Mouse (Mus musculus): ENCODE results near the gene Hoxb6. TPM values are rescaled to one million over a fixed set of nuclear protein-coding genes. Genes with fewer than 3 reads are reported as not detected.

Hoxb6 gene
- total RNA-seq, 2 experiments from 2014 or later, result not detected

- 0 out of 2 replicates have a peak, but pooled peaks have one; percentile 17 for ATAC-seq (replicated peaks; ENCODE audit: low FRiP score, low TSS enrichment, poor library complexity, severe bottlenecking)
Observed at GRCm38 (mm10) chr11:96311097-96311496, 18.8 kb downstream of the Hoxb6 start.

GRCm38 (mm10) chr11:96311520-96312417, 19.5 kb downstream of the Hoxb6 start:
- ATAC-seq (replicated peaks; ENCODE audit: low FRiP score, low TSS enrichment, poor library complexity, severe bottlenecking), result peak; percentile 92

GRCm38 (mm10) chr11:96313134-96313533, 20.9 kb downstream of the Hoxb6 start:
- ATAC-seq (replicated peaks; ENCODE audit: low FRiP score, low TSS enrichment, poor library complexity, severe bottlenecking), result no peak

GRCm38 (mm10) chr11:96313806-96314428, 21.6 kb downstream of the Hoxb6 start:
- no peak for ATAC-seq (replicated peaks; ENCODE audit: low FRiP score, low TSS enrichment, poor library complexity, severe bottlenecking)

- ATAC-seq (replicated peaks; ENCODE audit: low FRiP score, low TSS enrichment, poor library complexity, severe bottlenecking), result peak; percentile 32
Observed at GRCm38 (mm10) chr11:96314671-96315343, 22.5 kb downstream of the Hoxb6 start.

- ATAC-seq (replicated peaks; ENCODE audit: low FRiP score, low TSS enrichment, poor library complexity, severe bottlenecking), result no peak
Observed at GRCm38 (mm10) chr11:96315344-96315681, 23.0 kb downstream of the Hoxb6 start.

- no peak for ATAC-seq (replicated peaks; ENCODE audit: low FRiP score, low TSS enrichment, poor library complexity, severe bottlenecking)
Observed at GRCm38 (mm10) chr11:96316696-96317607, 24.7 kb downstream of the Hoxb6 start.

- no peak for ATAC-seq (replicated peaks; ENCODE audit: low FRiP score, low TSS enrichment, poor library complexity, severe bottlenecking)
Observed at GRCm38 (mm10) chr11:96317608-96318367, 25.5 kb downstream of the Hoxb6 start, which contains the start of gene Hoxb4. Gene Hoxb4 (plus strand): TSS chr11:96318267.

- ATAC-seq (replicated peaks; ENCODE audit: low FRiP score, low TSS enrichment, poor library complexity, severe bottlenecking), result peak; percentile 79
Observed at GRCm38 (mm10) chr11:96318368-96319070, 26.2 kb downstream of the Hoxb6 start.

- ATAC-seq (replicated peaks; ENCODE audit: low FRiP score, low TSS enrichment, poor library complexity, severe bottlenecking), result no peak
Observed at GRCm38 (mm10) chr11:96319071-96319902, 27.0 kb downstream of the Hoxb6 start.

- ATAC-seq (replicated peaks; ENCODE audit: low FRiP score, low TSS enrichment, poor library complexity, severe bottlenecking), result no peak
Observed at GRCm38 (mm10) chr11:96319910-96320309, 27.6 kb downstream of the Hoxb6 start.

- ATAC-seq (replicated peaks; ENCODE audit: low FRiP score, low TSS enrichment, poor library complexity, severe bottlenecking), result no peak
Observed at GRCm38 (mm10) chr11:96320688-96321087, 28.4 kb downstream of the Hoxb6 start.

- no peak for ATAC-seq (replicated peaks; ENCODE audit: low FRiP score, low TSS enrichment, poor library complexity, severe bottlenecking)
Observed at GRCm38 (mm10) chr11:96321846-96322245, 29.6 kb downstream of the Hoxb6 start.

GRCm38 (mm10) chr11:96322738-96323137, 30.5 kb downstream of the Hoxb6 start:
- no peak for ATAC-seq (replicated peaks; ENCODE audit: low FRiP score, low TSS enrichment, poor library complexity, severe bottlenecking)

- no peak for ATAC-seq (replicated peaks; ENCODE audit: low FRiP score, low TSS enrichment, poor library complexity, severe bottlenecking)
Observed at GRCm38 (mm10) chr11:96323154-96323553, 30.9 kb downstream of the Hoxb6 start, which contains the start of gene Hoxb3. Gene Hoxb3 (plus strand): TSS chr11:96323326.

- ATAC-seq (replicated peaks; ENCODE audit: low FRiP score, low TSS enrichment, poor library complexity, severe bottlenecking), result no peak
Observed at GRCm38 (mm10) chr11:96324125-96324524, 31.8 kb downstream of the Hoxb6 start.

- ATAC-seq (replicated peaks; ENCODE audit: low FRiP score, low TSS enrichment, poor library complexity, severe bottlenecking), result no peak
Observed at GRCm38 (mm10) chr11:96324965-96325364, 32.7 kb downstream of the Hoxb6 start.

Data from megakaryocyte-erythroid progenitor cell, adult 5-6 weeks (primary cell).